Mouse (Mus musculus): ENCODE measurements around the gene Psmd5.
"Not testable (repeated sequence)": the region's sequence is repeated elsewhere in the genome, so short reads cannot be mapped to it uniquely, and the experiment has no call there.

Psmd5 gene

GRCm38 (mm10) chr2:34827591-34827990 is 47.2 kb downstream of the Psmd5 start:
- ATAC-seq (ENCODE audit: low TSS enrichment), result no peak

GRCm38 (mm10) chr2:34826460-34827231 is 48.1 kb downstream of the Psmd5 start:
- 0 out of 2 replicates have a peak, but pooled peaks have one; percentile 24 for ATAC-seq (ENCODE audit: low TSS enrichment)

- ATAC-seq (ENCODE audit: low TSS enrichment), result peak; percentile 99
These were observed 48.8 kb downstream of the Psmd5 start, which contains the start of gene Fbxw2 for GRCm38 (mm10) chr2:34825827-34826459. Gene Fbxw2, minus strand, starts transcription at chr2:34826311.

- ATAC-seq (ENCODE audit: low TSS enrichment), result no peak
These were observed 56.3 kb downstream of the Psmd5 start for GRCm38 (mm10) chr2:34818492-34818891.

GRCm38 (mm10) chr2:34815893-34816292 is 58.9 kb downstream of the Psmd5 start:
- not testable (repeated sequence) for ATAC-seq (ENCODE audit: low TSS enrichment)

GRCm38 (mm10) chr2:34812706-34813105 is 62.1 kb downstream of the Psmd5 start:
- ATAC-seq (ENCODE audit: low TSS enrichment), result no peak

- no peak for ATAC-seq (ENCODE audit: low TSS enrichment)
These were observed 64.0 kb downstream of the Psmd5 start for GRCm38 (mm10) chr2:34810775-34811174.

- no peak for ATAC-seq (ENCODE audit: low TSS enrichment)
These were observed 65.2 kb downstream of the Psmd5 start for GRCm38 (mm10) chr2:34809568-34809967.

- ATAC-seq (ENCODE audit: low TSS enrichment), result no peak
These were observed 66.7 kb downstream of the Psmd5 start for GRCm38 (mm10) chr2:34808057-34808456.

GRCm38 (mm10) chr2:34805364-34805950 is 69.3 kb downstream of the Psmd5 start:
- ATAC-seq (ENCODE audit: low TSS enrichment), result no peak

- ATAC-seq (ENCODE audit: low TSS enrichment), result no peak
These were observed 70.0 kb downstream of the Psmd5 start for GRCm38 (mm10) chr2:34804815-34805214.

GRCm38 (mm10) chr2:34804172-34804571 is 70.6 kb downstream of the Psmd5 start:
- ATAC-seq (ENCODE audit: low TSS enrichment), result no peak

GRCm38 (mm10) chr2:34803746-34804145 is 71.0 kb downstream of the Psmd5 start:
- no peak for ATAC-seq (ENCODE audit: low TSS enrichment)

- ATAC-seq (ENCODE audit: low TSS enrichment), result peak; percentile 41
These were observed 72.1 kb downstream of the Psmd5 start for GRCm38 (mm10) chr2:34802565-34803245.

GRCm38 (mm10) chr2:34801516-34802482 is 73.0 kb downstream of the Psmd5 start:
- peak; percentile 95 for ATAC-seq (ENCODE audit: low TSS enrichment)

GRCm38 (mm10) chr2:34800371-34800770 is 74.4 kb downstream of the Psmd5 start:
- ATAC-seq (ENCODE audit: low TSS enrichment), result no peak

Measured in frontal cortex, adult (tissue).